Mouse (Mus musculus): ENCODE measurements around the gene Nsun2. TPM values are rescaled to one million over a fixed set of nuclear protein-coding genes. Genes with fewer than 3 reads are reported as not detected.

Gene Nsun2
- polyA plus RNA-seq, 1 experiment from 2014 or later, result 73.5 TPM

Other genes starting within 250 kb of the Nsun2 start
- gene Tent4a, start 871 bp downstream of the Nsun2 start, polyA plus RNA-seq (2014; fragmentation: Nextera tagmentation; extraction: Ambion mirVana), result 10.4 and 11.9 TPM in 2 replicates
- gene Srd5a1, start 77.7 kb downstream of the Nsun2 start, polyA plus RNA-seq (2014; fragmentation: Nextera tagmentation; extraction: Ambion mirVana), result 29.4 and 34.9 TPM in 2 replicates
- 72.7 and 73.1 TPM in 2 replicates for gene Ube2ql1, start 206.1 kb downstream of the Nsun2 start, polyA plus RNA-seq (2014; fragmentation: Nextera tagmentation; extraction: Ambion mirVana)